Mouse (Mus musculus) cerebellum, adult 2 months (tissue): ENCODE measurements at regions not wholly inside any gene's neighbourhood (a gene's known extent, or its start where the extent isn't known, plus 50 kb on each side); places are given as distances from the start of the nearest gene placed in this dataset.

Experiments
- CTCF ChIP-seq: fragments of 200-500 bp; IDR thresholded peaks from 2 replicates; pipeline ENCODE4 v1.5.1; 2011; ENCODE audit warnings: low read depth, mild to moderate bottlenecking, control low read depth, low read length, moderate library complexity, borderline replicate concordance; ENCODE audit not compliant: insufficient read depth
- POLR2A ChIP-seq: fragments of 200-500 bp; IDR thresholded peaks from 2 replicates; pipeline ENCODE4 v1.6.1; 2011; ENCODE audit warnings: low read length, control low read depth, borderline replicate concordance; ENCODE audit not compliant: insufficient read depth

DNA sequence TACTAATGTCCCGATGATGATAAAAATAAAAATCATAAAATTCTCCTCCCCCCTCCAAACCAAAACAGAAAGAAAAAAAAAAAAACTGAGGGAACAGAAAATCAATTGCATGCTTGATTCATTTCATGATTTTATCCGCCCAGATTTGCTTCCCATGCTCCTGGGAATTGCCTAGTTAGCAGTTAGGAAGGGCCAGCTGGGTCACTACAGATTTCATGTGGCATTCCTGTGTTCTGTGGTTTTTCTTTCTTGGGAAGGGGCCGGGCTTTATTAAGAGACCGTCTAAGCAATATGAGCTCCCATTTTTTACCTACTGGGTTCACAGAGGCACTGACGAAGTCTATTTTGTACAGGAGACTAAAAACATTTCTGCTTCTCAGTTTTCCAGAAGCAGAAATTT lies 447.1 kb upstream of the Pappa start:
- no peak for TF ChIP-seq CTCF
- no peak for TF ChIP-seq POLR2A
